Mouse (Mus musculus): Measurements from ENCODE around the gene Cxcl12. TPM values are rescaled to one million over a fixed set of nuclear protein-coding genes. Genes with fewer than 3 reads are reported as not detected.

The Cxcl12 gene
- total RNA-seq (2021) = 10 to 100 TPM; 45.9 to 81.1 TPM
- long read RNA-seq, experiment 1, full-length matches to known transcripts = 67 of 74 reads
- long read RNA-seq, experiment 1, partial matches to known transcripts = 0 of 74 reads
- long read RNA-seq, experiment 1, other reads (novel, unspliced or antisense) = 7 of 74 reads
- long read RNA-seq, experiment 2, transcript Cxcl12-202 (3 exons, 1,878 nt) = major isoform, 37 of 47 reads
- long read RNA-seq, experiment 2, partial matches to known transcripts = 0 of 47 reads
- long read RNA-seq, experiment 2, other reads (novel, unspliced or antisense) = 8 of 47 reads

DNA sequence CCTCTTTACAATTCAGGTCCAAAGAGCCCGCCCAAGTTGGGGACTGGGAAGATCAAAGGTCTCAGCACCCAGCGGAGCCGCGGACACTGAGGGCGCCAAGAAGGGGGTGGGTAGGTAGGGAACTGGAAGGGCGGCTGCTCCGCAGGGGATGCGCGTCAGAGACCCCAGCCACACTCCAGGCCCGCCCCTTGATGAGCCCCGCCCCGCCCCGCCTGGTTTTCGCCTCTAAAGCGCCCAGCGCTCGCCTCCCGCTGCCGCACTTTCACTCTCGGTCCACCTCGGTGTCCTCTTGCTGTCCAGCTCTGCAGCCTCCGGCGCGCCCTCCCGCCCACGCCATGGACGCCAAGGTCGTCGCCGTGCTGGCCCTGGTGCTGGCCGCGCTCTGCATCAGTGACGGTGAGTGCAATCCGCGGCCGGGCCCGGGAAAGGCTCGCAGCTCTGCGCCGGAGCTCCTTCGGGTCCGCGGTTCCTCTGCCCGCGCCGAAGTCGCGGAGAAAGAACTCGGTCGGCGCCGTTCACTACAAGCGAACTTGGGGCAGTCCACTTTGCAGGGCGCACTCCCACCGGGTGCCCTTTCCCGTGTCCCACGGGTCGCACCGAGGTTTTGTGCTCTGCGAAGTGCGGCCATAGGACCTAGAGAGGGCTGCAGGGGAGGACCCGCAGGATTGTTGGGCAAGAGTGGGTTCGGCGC is at the start of gene Cxcl12:
Cxcl12 (plus strand) TSS at position 215 of the 691 bp plus-strand sequence.
- DNase-seq (ENCODE audit: low spot score in 2 of 2) = peak; percentile 73 to 76

DNA sequence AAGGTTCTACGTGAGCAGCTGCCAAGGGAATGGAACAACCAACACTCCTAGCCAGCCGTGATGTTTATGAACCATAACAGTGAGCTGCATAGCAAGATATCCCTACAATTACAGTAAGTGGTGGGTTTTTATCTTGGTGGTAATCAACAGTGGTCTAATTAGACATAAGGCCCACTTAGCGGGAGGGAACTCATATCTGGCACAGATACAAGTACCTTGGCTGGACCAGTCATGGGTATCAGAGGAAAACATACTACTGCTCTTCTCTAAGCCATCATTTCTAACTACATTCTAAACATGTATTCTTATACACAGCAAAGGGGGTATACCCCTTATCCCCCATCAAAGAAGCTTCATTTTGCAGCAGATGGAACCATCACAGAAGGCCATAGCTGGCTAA is 46.3 kb upstream of the Cxcl12 start:
- DNase-seq (ENCODE audit: low spot score in 2 of 2) = no peak

DNA sequence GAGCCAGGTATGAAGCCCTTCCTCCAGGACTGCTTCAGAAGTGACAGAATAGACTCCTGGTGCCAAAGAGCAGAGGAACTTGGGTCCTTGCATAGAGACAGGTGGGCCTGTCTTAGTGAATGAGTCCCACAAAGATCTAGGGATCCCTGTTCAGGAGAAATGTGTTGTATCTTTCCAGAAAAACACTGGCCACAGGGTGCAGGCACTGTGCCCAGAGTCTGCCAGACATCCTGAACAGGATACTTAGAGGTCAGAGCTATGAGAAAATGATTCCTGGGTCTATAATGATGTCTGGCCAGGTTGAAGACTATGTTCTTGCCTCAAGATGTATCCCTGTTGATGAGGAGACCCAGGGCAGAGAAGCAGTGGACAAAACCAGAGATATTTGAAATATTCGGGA is 42.0 kb upstream of the Cxcl12 start:
- no peak for DNase-seq (ENCODE audit: low spot score in 2 of 2)

DNA sequence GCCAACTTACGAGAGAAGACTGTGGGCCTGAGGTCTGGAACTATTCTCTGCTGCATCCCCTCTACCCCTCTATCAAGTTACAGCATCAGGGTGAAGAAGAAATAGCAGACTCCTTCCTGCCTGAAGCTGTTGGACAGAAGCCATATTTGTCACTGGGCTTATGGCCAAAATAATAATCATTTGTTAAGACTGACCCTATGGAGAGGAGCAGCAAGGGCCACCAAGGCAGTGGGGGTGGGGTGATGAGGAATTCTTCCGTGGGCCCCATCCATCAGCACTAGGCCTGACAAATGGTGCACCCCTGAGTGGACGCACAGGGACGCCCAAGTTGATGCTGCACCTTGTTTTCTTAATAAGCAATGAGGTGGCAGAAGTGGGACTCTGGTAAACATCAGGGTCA is 38.9 kb upstream of the Cxcl12 start:
- DNase-seq (ENCODE audit: low spot score in 2 of 2) = no peak

DNA sequence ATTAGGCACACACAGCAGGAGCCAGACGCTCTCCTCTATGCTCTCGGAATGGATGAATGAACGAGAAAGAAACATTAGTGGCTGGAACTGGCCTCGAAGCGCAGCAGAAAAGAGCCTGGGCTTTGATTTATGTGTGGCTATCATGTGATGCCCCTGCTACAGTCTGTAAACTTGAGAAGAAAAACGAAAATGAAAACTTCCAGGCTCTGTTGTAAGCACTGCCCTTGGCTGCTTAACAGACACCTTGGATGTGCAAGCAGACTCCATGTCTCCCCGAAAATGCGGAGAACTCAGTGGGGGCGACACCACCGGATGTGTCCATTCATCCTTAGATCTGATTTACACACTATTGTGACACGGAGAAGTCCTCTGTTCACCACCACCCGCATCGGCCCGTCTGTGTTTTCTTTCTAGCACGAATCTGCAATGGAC is 37.6 kb upstream of the Cxcl12 start:
- DNase-seq (ENCODE audit: low spot score in 2 of 2) = peak in 1 of 2 experiments; percentile 3

DNA sequence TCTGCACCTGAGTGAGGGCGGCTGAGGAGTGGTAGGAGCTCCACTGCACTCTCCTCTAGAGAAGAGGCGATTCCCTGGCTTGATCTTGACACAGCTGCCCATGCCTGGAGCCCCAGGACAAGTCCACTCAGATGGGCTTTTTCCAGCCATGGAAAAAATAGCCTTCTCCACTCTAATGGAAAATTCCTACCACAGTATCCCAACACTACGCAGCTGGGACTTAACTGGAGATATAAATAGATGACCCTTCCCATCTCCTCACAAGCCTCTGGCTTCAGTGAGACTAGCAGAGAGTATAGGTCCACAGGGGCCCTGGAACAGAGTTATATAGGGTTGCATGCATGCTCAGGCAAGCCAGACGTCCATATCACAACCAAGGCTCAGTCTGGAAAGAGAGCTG is 33.8 kb upstream of the Cxcl12 start:
- DNase-seq (ENCODE audit: low spot score in 2 of 2) = no peak

DNA sequence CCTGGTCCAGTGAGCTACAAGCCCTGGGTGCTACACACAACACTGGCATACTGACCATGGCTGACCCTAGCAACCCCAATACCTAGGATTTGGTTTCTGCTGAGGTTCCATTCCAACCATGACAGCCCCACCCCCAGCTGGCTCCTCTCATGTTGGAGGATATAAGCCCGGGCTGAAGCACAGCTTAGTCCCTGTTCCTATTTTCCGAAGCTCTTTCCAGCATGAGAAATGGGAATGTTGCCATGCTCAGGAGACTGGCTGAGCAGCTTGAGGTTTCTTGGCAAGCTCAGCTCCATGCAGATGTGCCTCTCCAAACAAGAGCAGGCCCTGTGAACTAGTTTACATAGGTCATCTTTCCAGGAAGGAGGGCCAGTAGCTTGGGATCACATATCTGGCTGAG is 30.6 kb upstream of the Cxcl12 start:
- no peak for DNase-seq (ENCODE audit: low spot score in 2 of 2)

DNA sequence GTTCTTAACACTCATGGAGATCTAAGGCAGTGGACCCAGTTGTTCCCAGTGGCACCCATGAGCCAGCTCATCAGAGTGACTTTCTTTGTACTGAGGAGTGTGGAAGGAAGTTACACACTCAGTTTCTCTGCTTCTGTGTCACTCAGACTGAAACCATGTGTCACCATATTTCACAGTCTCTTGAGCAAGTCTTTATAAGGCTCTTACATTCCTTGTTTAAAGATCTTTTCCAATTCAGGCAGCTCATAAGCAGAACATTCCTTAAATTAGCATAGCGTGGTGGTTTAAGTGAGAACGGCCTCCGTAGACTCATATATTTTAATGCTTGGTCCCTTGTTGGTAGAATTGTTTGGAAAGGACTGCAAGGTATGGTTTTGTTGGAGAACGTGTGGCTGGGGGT is 27.4 kb upstream of the Cxcl12 start:
- no peak for DNase-seq (ENCODE audit: low spot score in 2 of 2)

DNA sequence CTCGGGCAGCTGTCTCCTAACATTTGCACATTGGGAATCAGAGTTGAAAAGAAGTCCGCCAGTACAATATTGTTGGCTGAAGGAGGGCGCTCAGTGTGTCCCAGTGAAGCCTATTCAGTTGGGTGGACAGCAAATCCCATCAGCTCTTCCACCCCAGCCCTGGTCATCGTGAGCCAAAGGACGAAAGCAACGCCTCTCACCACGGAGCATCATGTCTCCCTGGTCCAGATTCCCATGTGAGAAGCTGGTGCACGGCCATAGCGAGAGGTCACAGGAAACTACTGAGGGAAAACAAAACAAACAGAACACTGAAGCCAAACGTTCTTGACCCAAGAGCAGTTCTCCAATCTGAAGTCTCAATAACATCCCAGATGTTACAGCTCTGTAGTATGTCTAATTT is 21.4 kb upstream of the Cxcl12 start:
- DNase-seq (ENCODE audit: low spot score in 2 of 2) = no peak

DNA sequence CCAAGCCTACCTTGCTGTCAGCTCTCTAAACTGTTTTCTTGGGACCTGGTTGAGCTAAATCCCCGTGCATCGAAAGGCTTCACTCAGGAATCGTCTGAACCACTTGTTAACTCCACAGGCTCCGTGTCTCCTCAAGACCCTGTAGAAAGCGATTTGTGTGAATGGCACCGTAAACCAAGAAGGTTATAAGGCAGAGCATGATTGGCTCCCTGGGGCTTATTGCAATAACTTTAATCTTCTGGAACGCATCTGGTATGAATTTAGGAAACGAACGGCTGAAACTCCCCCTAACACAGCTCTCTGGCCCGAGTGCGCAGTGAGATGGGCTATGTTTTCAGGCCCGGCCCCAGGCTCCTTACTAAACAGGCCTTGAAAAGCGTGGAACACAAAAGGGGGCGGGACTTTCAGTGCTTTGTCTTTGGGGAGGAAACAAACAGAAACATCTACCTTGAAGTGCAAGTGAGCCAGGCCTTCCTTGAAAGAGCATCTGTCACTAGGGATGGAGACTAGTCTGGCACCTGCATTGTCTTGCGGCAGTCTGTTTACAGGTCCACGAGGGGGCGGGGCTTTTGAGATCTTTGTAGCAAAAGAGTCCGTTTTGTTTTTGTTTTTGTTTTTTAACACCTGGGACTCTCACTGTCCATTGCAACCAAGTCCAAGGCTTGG is 16.7 kb upstream of the Cxcl12 start:
- no peak for DNase-seq (ENCODE audit: low spot score in 2 of 2)

DNA sequence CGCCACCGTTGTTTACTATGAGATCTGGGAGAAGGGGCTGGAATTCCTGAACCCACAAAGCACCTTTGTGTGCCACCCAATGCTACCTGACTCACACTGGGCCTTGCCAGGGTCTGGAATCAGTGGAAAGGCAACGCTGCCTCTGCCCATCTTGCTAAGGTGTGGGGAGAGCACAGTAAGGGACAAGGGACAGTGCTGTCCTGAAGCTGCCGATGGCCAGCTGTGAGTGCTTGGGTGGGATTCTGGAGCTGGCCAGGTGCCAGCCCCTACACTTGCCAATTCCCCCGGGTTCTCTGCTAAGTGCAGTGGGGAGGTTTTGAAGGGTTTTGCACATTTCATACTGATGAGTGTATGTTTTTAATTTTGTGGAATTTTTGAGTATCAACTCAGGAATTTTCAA is 15.3 kb upstream of the Cxcl12 start:
- no peak for DNase-seq (ENCODE audit: low spot score in 2 of 2)

DNA sequence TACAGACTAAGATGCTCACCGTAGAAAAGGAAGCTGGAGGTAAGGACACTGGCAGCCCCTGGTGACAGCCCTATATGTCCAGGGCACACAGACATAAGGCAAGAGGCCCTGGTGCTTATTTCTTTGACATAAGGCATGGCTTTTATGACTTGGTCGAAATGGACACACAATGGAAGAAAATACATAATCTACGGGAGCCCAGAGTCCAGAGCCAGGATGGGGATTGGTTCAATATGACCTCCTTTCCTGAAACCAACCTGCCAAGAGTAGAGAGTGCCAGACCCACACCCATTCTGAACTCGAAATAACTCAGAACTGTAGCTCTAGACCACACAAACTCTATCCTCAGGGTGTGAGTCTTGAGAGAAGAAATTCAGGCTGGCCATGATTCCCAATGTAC is 11.5 kb upstream of the Cxcl12 start:
- DNase-seq (ENCODE audit: low spot score in 2 of 2) = no peak

DNA sequence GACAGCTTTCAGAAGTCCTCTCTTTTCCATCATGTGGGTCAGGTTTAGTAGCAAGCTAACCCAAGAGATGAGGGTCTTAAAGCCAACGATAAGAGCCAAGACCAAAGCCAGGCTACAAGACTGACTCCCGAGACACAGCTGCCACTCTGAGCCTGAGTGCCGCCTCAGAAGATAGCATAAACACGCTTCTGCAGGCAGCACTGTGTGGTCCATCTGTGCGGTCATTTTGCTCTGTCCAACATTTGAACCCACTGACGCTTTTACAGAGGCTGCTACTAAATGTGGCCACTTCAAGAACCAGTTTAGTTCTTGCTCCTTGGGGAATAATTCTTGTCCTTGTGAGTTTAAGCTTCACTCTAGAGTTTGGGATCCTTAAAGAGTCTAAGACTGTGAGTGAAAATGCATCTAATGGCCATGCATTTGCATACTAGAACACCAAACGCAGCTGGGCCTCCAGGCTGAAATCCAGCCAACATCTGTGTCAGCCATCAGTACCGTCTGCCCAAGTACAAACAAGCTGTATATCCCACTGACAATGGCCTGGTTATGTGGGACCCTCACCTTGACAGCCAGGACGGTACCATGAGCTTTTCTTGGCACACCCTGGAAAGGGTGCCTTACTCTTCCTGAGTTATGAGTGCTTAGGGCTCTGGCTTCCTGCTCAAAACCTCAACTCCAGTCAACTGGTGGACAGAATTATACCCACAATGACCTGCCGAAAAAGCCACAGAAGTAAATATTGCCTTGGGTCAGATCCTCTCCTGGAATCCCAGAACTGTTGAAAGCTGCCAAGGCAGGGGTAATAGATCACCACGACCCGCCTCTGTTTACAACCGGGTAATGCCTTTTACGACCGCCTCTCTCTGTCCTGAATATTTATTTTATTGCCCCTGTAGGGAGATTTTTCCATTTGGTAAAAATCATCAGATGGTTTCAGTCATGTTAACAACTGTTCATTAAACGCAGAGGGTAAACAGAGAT is 8.3 kb upstream of the Cxcl12 start:
- DNase-seq (ENCODE audit: low spot score in 2 of 2) = no peak

DNA sequence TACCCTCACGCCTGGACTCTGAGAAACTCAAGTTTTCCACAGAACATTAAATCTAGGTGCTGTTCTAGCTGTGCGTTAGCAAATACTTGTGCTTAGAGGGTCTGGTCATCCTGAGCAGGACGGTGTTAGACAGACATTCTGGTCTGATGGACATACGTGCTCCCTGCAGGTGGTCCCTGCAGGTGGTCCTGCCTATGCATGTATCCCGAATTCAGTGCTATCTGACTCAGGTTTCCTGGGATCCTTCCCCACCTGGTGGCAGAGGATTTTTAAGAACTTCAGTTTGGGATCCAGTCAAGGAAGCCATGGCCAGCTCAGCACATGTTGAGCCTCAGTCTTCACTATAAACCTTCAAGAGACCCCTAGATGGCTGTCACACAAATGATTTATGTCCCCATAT is 4.8 kb upstream of the Cxcl12 start:
- no peak for DNase-seq (ENCODE audit: low spot score in 2 of 2)

DNA sequence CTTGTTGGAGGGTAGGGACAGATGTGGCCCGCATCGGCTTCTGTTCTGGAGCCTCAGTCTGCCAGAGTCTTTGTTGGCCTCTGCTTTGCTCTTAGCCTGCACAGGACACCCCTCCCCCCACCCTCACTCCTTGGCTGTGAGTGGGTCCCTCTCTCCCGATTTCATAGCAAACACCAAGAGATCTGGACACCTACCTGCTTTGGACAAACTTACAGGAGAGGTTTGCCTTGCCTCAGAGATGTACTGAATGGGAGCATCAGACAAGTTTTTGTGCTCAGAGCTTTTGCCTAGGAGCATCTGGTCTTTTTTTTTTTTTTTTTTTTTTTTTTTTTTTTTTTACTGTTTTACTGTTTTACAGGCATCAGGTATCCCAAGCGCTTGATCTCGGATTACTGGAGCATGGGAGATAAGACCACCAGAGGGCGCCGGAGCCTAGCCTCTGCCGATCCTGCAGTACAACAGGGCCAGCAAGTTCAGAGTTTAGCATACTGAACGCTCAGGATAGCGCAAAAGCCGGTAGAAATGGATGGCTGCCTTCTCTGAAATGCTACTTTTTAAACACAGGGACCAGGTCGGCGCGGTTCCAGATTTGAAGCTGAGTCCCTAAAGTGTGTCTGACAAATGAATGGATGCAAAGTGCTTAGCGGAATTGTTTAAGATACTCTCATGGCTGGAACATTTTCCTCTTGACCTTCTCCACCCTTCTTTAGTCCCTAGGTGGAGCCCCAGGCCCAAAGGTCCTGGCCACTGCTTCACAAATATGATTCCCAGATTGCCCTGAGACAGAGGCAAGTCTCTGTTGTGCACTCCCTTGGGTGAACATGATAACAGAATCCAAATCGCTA is 1.5 kb upstream of the Cxcl12 start:
- DNase-seq (ENCODE audit: low spot score in 2 of 2) = peak; percentile 80 to 81

DNA sequence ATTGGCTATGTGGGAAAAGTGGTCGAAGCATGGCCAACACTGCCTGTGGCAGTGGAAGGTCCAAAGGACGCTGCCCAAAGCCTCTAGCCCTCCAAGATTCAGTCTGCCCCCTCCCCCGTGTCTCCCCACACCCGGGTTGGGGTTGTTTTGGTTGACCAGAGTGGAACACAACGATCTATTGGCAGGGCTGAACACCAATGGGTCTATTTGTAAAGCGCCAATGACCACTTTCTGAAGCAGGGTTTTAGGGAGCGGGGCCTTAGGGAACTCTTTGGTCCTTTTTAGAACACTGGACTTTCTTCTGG is 957 bp upstream of the Cxcl12 start:
- no peak for DNase-seq (ENCODE audit: low spot score in 2 of 2)

DNA sequence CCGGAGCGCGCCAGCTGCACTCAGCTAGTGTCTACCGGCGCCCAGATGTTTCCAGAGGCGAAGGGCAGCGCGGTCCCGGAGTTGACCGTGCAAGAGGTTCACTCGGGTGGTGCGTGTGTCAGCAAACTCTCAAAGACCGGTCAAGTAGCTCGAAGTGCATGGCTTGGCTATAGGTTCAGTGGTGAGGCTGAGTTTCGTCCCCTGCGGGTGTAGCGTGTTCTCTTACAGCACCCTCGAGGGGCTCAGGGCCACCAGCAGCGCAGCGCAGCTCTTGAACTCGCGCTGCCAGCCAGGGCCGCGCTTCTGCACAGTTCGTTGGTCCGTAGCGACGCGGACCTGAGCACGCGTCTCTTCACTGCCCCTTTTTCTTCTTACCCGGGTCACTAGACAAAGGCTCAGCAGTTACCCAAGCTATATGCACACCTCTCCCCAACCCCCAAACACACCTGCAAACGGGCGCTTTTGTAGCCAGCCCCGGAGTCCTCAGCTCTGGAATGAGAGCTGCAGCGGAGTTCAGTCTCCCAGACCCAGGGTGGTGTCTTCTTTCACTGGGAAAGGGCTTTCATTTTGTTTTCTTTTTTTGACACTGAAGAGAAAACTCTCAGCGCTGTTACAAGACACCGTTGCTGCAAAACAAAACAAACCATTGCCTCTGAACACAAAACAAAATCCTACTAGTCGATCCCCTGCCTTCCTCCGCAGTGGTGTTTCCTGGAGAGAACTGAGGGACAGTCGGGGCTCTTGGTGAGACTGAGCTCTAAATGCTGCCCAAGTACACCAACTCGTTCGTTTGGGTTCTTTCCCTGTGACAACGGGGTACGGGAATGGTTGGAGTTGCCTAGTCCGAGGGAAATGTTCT is 945 bp downstream of the Cxcl12 start:
- DNase-seq (ENCODE audit: low spot score in 2 of 2) = no peak

DNA sequence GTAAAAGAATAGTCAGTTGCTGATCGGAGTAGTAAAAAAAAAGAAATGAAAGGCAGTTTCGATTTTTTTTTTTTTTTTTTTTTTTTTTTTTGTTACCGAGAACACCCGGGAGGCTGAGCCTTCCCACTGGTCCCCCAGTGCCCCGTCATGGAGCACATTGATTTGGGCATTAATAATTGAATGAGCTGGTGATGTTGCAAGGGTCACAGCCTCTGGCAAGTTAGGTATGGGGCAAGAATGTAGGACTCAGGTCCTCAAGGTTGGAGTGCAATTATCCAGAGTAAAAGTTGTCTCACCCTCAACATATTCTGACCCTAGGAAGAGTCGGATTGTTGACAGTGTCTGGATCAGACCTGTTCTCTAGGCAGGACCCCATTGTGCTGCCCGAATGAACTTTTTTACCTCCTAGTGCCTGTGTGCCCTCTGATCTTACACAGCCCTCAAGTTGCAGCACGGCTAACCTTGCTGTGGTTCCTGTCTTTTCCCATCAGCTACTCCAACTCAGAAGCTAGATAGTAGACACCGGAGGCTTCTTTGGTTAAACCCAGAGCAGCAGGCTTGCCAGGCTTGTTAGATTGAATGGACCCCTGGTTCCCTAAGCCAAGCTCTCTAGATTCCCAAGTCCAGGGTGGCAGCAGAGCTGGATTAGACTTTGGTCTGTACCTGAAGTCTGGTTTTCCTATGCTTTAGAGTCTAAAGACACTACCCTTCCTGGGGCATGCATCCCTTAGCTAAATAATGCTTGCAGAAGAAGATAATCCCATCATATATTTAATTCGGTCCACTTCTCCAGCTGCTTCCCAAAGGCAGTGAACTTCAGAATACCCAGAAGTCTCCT is 1.8 kb downstream of the Cxcl12 start:
- no peak for DNase-seq (ENCODE audit: low spot score in 2 of 2)

DNA sequence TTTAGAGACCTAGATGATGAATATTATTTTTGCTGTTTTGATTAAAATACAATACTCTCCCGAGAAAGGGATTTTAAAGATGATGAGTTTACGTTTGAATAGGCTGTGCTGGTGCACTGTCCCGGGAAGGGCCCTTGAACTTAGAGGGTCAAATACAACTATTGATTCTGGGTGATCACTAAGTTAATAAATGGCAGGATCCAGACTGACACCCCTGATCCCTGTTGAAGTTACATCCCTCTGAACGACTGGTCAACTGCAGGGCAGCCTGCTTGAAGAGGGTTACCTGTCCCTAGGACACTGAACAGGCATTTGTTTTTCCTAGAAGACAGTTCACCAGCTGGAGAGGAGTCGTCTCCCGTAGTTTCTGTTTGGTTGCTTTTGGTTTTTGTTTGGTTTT is 4.0 kb downstream of the Cxcl12 start:
- no peak for DNase-seq (ENCODE audit: low spot score in 2 of 2)

All from adrenal gland, adult 18-20 months (tissue).